Mouse (Mus musculus) MEL (cell line): ENCODE data around the gene Klf8. TPM values are rescaled to one million over a fixed set of nuclear protein-coding genes. Genes with fewer than 3 reads are reported as not detected.

Experiments used
- DNase-seq: peaks from one replicate; pipeline ENCODE4 v3.0.0; 2011; ENCODE audit warnings: low read depth, low spot score
- H3K27ac ChIP-seq: 2 replicates; pipeline ENCODE4 v1.5.1; 2012; ENCODE audit warnings: low read depth, mild to moderate bottlenecking, control low read depth, low read length, moderate library complexity; ENCODE audit not compliant: control insufficient read depth
- H3K27me3 ChIP-seq, 2 experiments: fragments of 150-350 bp in 1 of 2; sonication (generic) in 1 of 2; 2 replicates each; pipeline ENCODE4 v1.6.1; 2012; ENCODE audit warnings: low read length in 2 of 2, mild to moderate bottlenecking in 2 of 2, improper control_type of control experiment in 1 of 2, moderate library complexity in 1 of 2; ENCODE audit not compliant: insufficient read depth in 2 of 2, control insufficient read depth in 1 of 2
- H3K36me3 ChIP-seq, 2 experiments: 2 replicates each; pipeline ENCODE4 v1.6.1; 2012 to 2014; ENCODE audit warnings: low read length in 2 of 2, improper control_type of control experiment in 1 of 2, inconsistent platforms in 1 of 2, mild to moderate bottlenecking in 1 of 2; ENCODE audit not compliant: insufficient read depth in 2 of 2, control insufficient read depth in 1 of 2
- H3K4me1 ChIP-seq, 2 experiments: fragments of 150-350 bp in 1 of 2; sonication (generic) in 1 of 2; 2 replicates each; pipeline ENCODE4 v1.6.1; 2012; ENCODE audit warnings: low read length in 2 of 2, improper control_type of control experiment in 1 of 2, mild to moderate bottlenecking in 1 of 2; ENCODE audit not compliant: insufficient read depth in 2 of 2, control insufficient read depth in 1 of 2
- H3K4me3 ChIP-seq, 2 experiments: fragments of 150-350 bp in 1 of 2; sonication (generic) in 1 of 2; 2 replicates each; pipeline ENCODE4 v1.5.1; 2012; ENCODE audit warnings: low read depth in 2 of 2, low read length in 2 of 2, mild to moderate bottlenecking in 2 of 2, moderate library complexity in 2 of 2, control low read depth in 1 of 2, improper control_type of control experiment in 1 of 2; ENCODE audit not compliant: control insufficient read depth in 1 of 2, insufficient read depth in 1 of 2
- H3K79me2 ChIP-seq: 2 replicates; pipeline ENCODE4 v1.6.1; 2012; ENCODE audit warnings: mild to moderate bottlenecking, low read length, moderate library complexity; ENCODE audit not compliant: control insufficient read depth, poor library complexity, insufficient read depth
- H3K9ac ChIP-seq: 2 replicates; pipeline ENCODE4 v1.6.1; 2012; ENCODE audit warnings: low read depth, mild to moderate bottlenecking, control low read depth, low read length, moderate library complexity; ENCODE audit not compliant: control insufficient read depth, poor library complexity, severe bottlenecking
- H3K9me3 ChIP-seq: fragments of 150-350 bp; sonication (generic); replicated peaks from 2 replicates; pipeline ENCODE4 v1.6.1; 2012; ENCODE audit warnings: mild to moderate bottlenecking, low read length, improper control_type of control experiment, moderate library complexity; ENCODE audit not compliant: insufficient read depth
- CHD1 ChIP-seq: IDR thresholded peaks from 2 replicates; pipeline ENCODE4 v1.6.1; 2012; ENCODE audit warnings: low read depth, mild to moderate bottlenecking, inconsistent platforms, low read length, improper control_type of control experiment
- CHD2 ChIP-seq: IDR thresholded peaks from 2 replicates; pipeline ENCODE4 v1.6.1; 2011; ENCODE audit warnings: low read length, improper control_type of control experiment
- ELF1 ChIP-seq: IDR thresholded peaks from 2 replicates; pipeline ENCODE4 v1.6.1; 2014; ENCODE audit warnings: low read depth, mild to moderate bottlenecking, inconsistent platforms, low read length, improper control_type of control experiment, moderate library complexity
- EP300 ChIP-seq, 2 experiments: IDR thresholded peaks; 2 replicates each; pipeline ENCODE4 v1.6.1; 2011; ENCODE audit warnings: improper control_type of control experiment in 2 of 2, low read length in 2 of 2, low read depth in 1 of 2, mild to moderate bottlenecking in 1 of 2
- KAT2A ChIP-seq: conservative IDR thresholded peaks from 2 replicates; pipeline ENCODE4 v1.6.1; 2012; ENCODE audit warnings: low read depth, low read length, improper control_type of control experiment, inconsistent platforms
- MAFK ChIP-seq: IDR thresholded peaks from 2 replicates; pipeline ENCODE4 v1.6.1; 2011; ENCODE audit warnings: low read depth, mild to moderate bottlenecking, low read length, improper control_type of control experiment, borderline replicate concordance
- MAZ ChIP-seq: IDR thresholded peaks from 2 replicates; pipeline ENCODE4 v1.6.1; 2012; ENCODE audit warnings: low read depth, mild to moderate bottlenecking, inconsistent platforms, low read length, improper control_type of control experiment
- MEF2A ChIP-seq: IDR thresholded peaks from 2 replicates; pipeline ENCODE4 v1.6.1; 2014; ENCODE audit warnings: low read depth, mild to moderate bottlenecking, inconsistent platforms, low read length, improper control_type of control experiment; ENCODE audit not compliant: poor library complexity, insufficient replicate concordance, severe bottlenecking; ENCODE audit errors: extremely low read depth
- MYC ChIP-seq: IDR thresholded peaks from 2 replicates; pipeline ENCODE4 v1.6.1; 2011; ENCODE audit warnings: low read depth, mild to moderate bottlenecking, low read length, improper control_type of control experiment, moderate library complexity
- NELFE ChIP-seq: IDR thresholded peaks from 2 replicates; pipeline ENCODE4 v1.6.1; 2011; ENCODE audit warnings: low read depth, low read length, improper control_type of control experiment
- NRF1 ChIP-seq: IDR thresholded peaks from 2 replicates; pipeline ENCODE4 v1.6.1; 2014; ENCODE audit warnings: low read depth, mild to moderate bottlenecking, inconsistent platforms, low read length, improper control_type of control experiment, moderate library complexity; ENCODE audit not compliant: poor library complexity, insufficient read depth, severe bottlenecking
- POLR2A ChIP-seq, 2 experiments: IDR thresholded peaks; 2 replicates each; pipeline ENCODE4 v1.6.1; 2011 to 2012; ENCODE audit warnings: low read length in 2 of 2, mild to moderate bottlenecking in 2 of 2, control low read depth in 1 of 2, improper control_type of control experiment in 1 of 2, low read depth in 1 of 2, moderate library complexity in 1 of 2; ENCODE audit not compliant: control insufficient read depth in 1 of 2, insufficient read depth in 1 of 2, poor library complexity in 1 of 2
- POLR2AphosphoS2 ChIP-seq: IDR thresholded peaks from 2 replicates; pipeline ENCODE4 v1.6.1; 2011; ENCODE audit warnings: low read length, improper control_type of control experiment
- POLR2AphosphoS5 ChIP-seq: IDR thresholded peaks from 2 replicates; pipeline ENCODE4 v1.6.1; 2012; ENCODE audit warnings: low read depth, borderline replicate concordance, mild to moderate bottlenecking, inconsistent platforms, low read length, moderate library complexity, mixed read lengths
- RAD21 ChIP-seq: IDR thresholded peaks from 2 replicates; pipeline ENCODE4 v1.6.1; 2011; ENCODE audit warnings: mild to moderate bottlenecking, low read depth, low read length, improper control_type of control experiment
- RCOR1 ChIP-seq: IDR thresholded peaks from 2 replicates; pipeline ENCODE4 v1.6.1; 2012; ENCODE audit warnings: low read depth, mild to moderate bottlenecking, inconsistent platforms, low read length, improper control_type of control experiment
- SMC3 ChIP-seq: IDR thresholded peaks from 2 replicates; pipeline ENCODE4 v1.6.1; 2011; ENCODE audit warnings: low read depth, low read length, improper control_type of control experiment
- TCF12 ChIP-seq: IDR thresholded peaks from 2 replicates; pipeline ENCODE4 v1.6.1; 2014; ENCODE audit warnings: low read depth, mild to moderate bottlenecking, inconsistent platforms, low read length, improper control_type of control experiment, moderate library complexity
- UBTF ChIP-seq: IDR thresholded peaks from 2 replicates; pipeline ENCODE4 v1.6.1; 2012; ENCODE audit warnings: low read depth, mild to moderate bottlenecking, inconsistent platforms, low read length, improper control_type of control experiment, moderate library complexity, borderline replicate concordance; ENCODE audit not compliant: insufficient read depth
- ZC3H11A ChIP-seq: IDR thresholded peaks from 2 replicates; pipeline ENCODE4 v1.6.1; 2012; ENCODE audit warnings: low read depth, mild to moderate bottlenecking, inconsistent platforms, low read length, improper control_type of control experiment
- ZMIZ1 ChIP-seq: IDR thresholded peaks from 2 replicates; pipeline ENCODE4 v1.6.1; 2012; ENCODE audit warnings: low read depth, mild to moderate bottlenecking, inconsistent platforms, low read length, improper control_type of control experiment, moderate library complexity
- polyA plus RNA-seq, 2 experiments: library from polyadenylated mRNA; stranded (reverse) in 1 of 2; unstranded in 1 of 2; fragments of >175 nt in 1 of 2; fragments of >200 nt in 1 of 2; gene quantifications; 2 replicates each; pipeline versions ENCODE4 v1.2.1 to v1.2.4; 2012; ENCODE audit warnings: low replicate concordance in 2 of 2, low read depth in 1 of 2; ENCODE audit not compliant: insufficient read length in 2 of 2, insufficient read depth in 1 of 2, missing spikeins in 1 of 2
- total RNA-seq: library from RNA; depleted of rRNA; stranded (reverse); fragments of 300-350 nt; gene quantifications from 2 replicates; pipeline ENCODE4 v1.2.3, GENCODE M21; 2012

Klf8 gene
- total and polyA plus RNA-seq, 3 experiments: not detected

DNA sequence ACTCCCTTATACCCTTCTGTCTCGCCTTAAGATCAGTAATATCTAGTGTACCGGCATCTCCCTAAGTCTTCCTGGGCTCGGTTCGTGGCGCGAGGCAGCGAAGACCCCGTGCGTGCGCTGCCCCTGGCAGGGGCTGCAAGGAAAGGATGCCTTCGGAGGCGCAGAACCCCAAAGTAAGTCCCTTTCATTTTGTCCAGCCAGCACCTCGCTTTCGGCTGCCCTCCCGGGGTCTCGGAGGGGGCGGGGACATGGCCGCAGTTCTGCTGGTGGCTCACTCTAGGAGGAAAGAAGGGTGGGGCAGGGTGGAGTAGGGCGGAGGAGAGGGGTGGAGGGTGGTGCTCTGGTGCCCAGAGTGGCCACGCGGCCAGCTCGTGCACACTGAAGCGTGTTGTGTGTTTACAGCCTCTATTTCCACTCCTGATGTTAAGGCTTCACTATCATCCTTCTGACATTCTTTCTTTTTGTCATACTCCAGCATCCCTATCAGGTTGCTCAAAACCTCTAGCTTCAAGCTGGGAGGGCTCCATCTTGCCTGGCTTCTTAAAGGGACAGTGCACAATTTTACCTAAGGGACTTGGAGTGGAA lies 746 bp downstream of the Klf8 start:
- H3K27ac ChIP-seq: no peak overlapping the region
- H3K36me3 ChIP-seq: no peaks in the 10 kb centered on the region
- TF ChIP-seq ZMIZ1 (no peak), TCF12 (no peak), KAT2A (no peak), RAD21 (no peak), MAZ (no peak), POLR2A (IDR thresholded peaks at IDR 0.05; ENCODE audit: control insufficient read depth in 1 of 2, insufficient read depth in 1 of 2, low read depth in 1 of 2, low read length in 2 of 2, poor library complexity in 1 of 2) (no peak), MYC (no peak), SMC3 (no peak), EP300 (IDR thresholded peaks at IDR 0.05; ENCODE audit: low read depth in 1 of 2, low read length in 2 of 2) (no peak), POLR2AphosphoS2 (no peak), NELFE (no peak), ZC3H11A (no peak), RCOR1 (no peak), MEF2A (no peak), UBTF (no peak), CHD1 (no peak), ELF1 (no peak), POLR2AphosphoS5 (no peak), MAFK (no peak)
- no peak for DNase-seq
- no peaks in the 10 kb centered on the region for H3K4me1 ChIP-seq
- H3K27me3 ChIP-seq: no peaks in the 10 kb centered on the region
- no peak overlapping the region for H3K4me3 ChIP-seq
- H3K9me3 ChIP-seq: no peaks in the 10 kb centered on the region
- H3K9ac ChIP-seq: no peak overlapping the region
- H3K79me2 ChIP-seq: no peaks in the 10 kb centered on the region

DNA sequence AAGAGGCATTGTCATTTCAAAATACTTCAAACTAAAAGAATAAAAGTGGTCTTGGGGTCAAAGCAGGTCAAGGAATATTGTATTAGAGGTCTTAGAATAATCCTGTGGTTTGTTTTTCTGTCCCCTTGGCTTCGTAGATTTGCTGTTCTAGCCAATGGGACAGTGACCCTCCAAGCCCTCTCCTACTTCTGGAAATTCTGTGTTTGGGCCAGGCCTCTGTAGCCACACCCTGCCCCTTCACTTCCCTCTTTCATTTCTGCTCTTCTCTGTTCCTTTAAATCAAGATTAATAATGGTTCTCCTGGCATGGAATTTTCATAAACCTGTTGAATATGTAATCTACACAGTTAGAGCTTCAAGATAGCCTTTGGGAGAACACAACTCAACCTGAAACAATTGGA lies 17.0 kb downstream of the Klf8 start:
- Histone ChIP-seq H3K36me3 (no peaks in the 10 kb centered on the region), H3K4me1 (no peaks in the 10 kb centered on the region), H3K9me3 (no peaks in the 10 kb centered on the region), H3K27me3 (no peaks in the 10 kb centered on the region), H3K4me3 (no peak overlapping the region), H3K9ac (no peak overlapping the region), H3K79me2 (no peaks in the 10 kb centered on the region), H3K27ac (no peak overlapping the region)
- TF ChIP-seq CHD2: no peak
- TF ChIP-seq NRF1: no peak
- no peak for TF ChIP-seq NELFE
- no peak for DNase-seq
